Mouse (Mus musculus) liver, embryonic 13.5 days (tissue): ENCODE results near the gene Kdm4c. TPM values are rescaled to one million over a fixed set of nuclear protein-coding genes. Genes with fewer than 3 reads are reported as not detected.
"Not testable (repeated sequence)": the region's sequence is repeated elsewhere in the genome, so short reads cannot be mapped to it uniquely, and the experiment has no call there.

ENCODE experiments used
- ATAC-seq: fragments of 200-750 bp; cut with Nextera tagmentation; 2 replicates; pipeline ENCODE4 v1.8.0; 2017; ENCODE audit warnings: low read depth, mild to moderate bottlenecking, moderate number of reproducible peaks, moderate library complexity
- DNase-seq: peaks from one replicate; pipeline ENCODE4 v3.0.0; 2022
- H3K27ac ChIP-seq: fragments of 300-500 bp; sonication (generic); 2 replicates; pipeline ENCODE4 v1.5.1; 2015; ENCODE audit warnings: moderate library complexity, mild to moderate bottlenecking, inconsistent platforms
- H3K27me3 ChIP-seq: fragments of 300-500 bp; sonication (generic); 2 replicates; pipeline ENCODE4 v1.6.1; 2015; ENCODE audit warnings: mild to moderate bottlenecking, inconsistent platforms
- H3K36me3 ChIP-seq: fragments of 300-500 bp; sonication (generic); 2 replicates; pipeline ENCODE4 v1.6.1; 2015; ENCODE audit warnings: mild to moderate bottlenecking, inconsistent platforms
- H3K4me1 ChIP-seq: fragments of 300-500 bp; sonication (generic); replicated peaks from 2 replicates; pipeline ENCODE4 v1.6.1; 2015; ENCODE audit warnings: inconsistent platforms
- H3K4me2 ChIP-seq: fragments of 300-500 bp; sonication (generic); 2 replicates; pipeline ENCODE4 v1.6.1; 2015; ENCODE audit warnings: inconsistent platforms, mild to moderate bottlenecking, moderate library complexity
- H3K4me3 ChIP-seq: fragments of 300-500 bp; sonication (generic); replicated peaks from 2 replicates; pipeline ENCODE4 v1.5.1; 2015; ENCODE audit warnings: mild to moderate bottlenecking, inconsistent platforms
- H3K9ac ChIP-seq: fragments of 300-500 bp; sonication (generic); 2 replicates; pipeline ENCODE4 v1.6.1; 2015; ENCODE audit warnings: mild to moderate bottlenecking, inconsistent platforms
- H3K9me3 ChIP-seq: fragments of 300-500 bp; sonication (generic); replicated peaks from 2 replicates; pipeline ENCODE4 v1.6.1; 2016; ENCODE audit warnings: inconsistent platforms
- WGBS: fragments of 180-500 bp; shearing (Covaris S2); methylation state at CpG from one replicate; pipeline ENCODE4 v1.1.7; 2015; ENCODE audit not compliant: insufficient replicate concordance; 5-methylcytosine and 5-hydroxymethylcytosine counted together
- polyA plus RNA-seq: library from polyadenylated mRNA; unstranded; fragments of >200 nt; fragmentation: Nextera tagmentation; extraction: Ambion mirVana; gene quantifications from 2 replicates; pipeline ENCODE4 v1.2.1, GENCODE M21; 2015

Gene Kdm4c
- 4.3 and 5.3 TPM in 2 replicates for polyA plus RNA-seq

- no peak within 1 kb of the TSS for H3K4me2 ChIP-seq
- no peak for DNase-seq
- H3K36me3 ChIP-seq = no peaks in the 10 kb centered on the region
- no peak within 1 kb of the TSS for H3K27ac ChIP-seq
- no peak for ATAC-seq
- no peak within 1 kb of the TSS for H3K9ac ChIP-seq
- H3K27me3 ChIP-seq = no peaks in the 10 kb centered on the region
- 87% methylated on average over 1 of the region's 1 CpGs for WGBS
- H3K4me3 ChIP-seq = no peak within 1 kb of the TSS
- no peaks in the 10 kb centered on the region for H3K4me1 ChIP-seq
- H3K9me3 ChIP-seq = no peaks in the 10 kb centered on the region
Measured at GRCm38 (mm10) chr4:74242176-74242575, at the start of gene Kdm4c. Gene Kdm4c (plus strand): TSS chr4:74242497.

GRCm38 (mm10) chr4:74201281-74201811 is 41.0 kb upstream of the Kdm4c start:
- ATAC-seq (no peak), DNase-seq (no peak)

GRCm38 (mm10) chr4:74221780-74222179 is 20.5 kb upstream of the Kdm4c start:
- not testable (repeated sequence) for H3K36me3 ChIP-seq, H3K9me3 ChIP-seq, ATAC-seq, H3K4me1 ChIP-seq, H3K27ac ChIP-seq, H3K27me3 ChIP-seq, H3K9ac ChIP-seq, H3K4me3 ChIP-seq, DNase-seq, H3K4me2 ChIP-seq
- 58% methylated on average over 1 of the region's 1 CpGs for WGBS

More at GRCm38 (mm10) chr4:74201281-74201811, 41.0 kb upstream of the Kdm4c start:
- Histone ChIP-seq H3K4me3 (no peak overlapping the region), H3K27ac (no peak overlapping the region), H3K4me1 (no peaks in the 10 kb centered on the region), H3K9ac (no peak overlapping the region), H3K36me3 (no peaks in the 10 kb centered on the region), H3K9me3 (no peaks in the 10 kb centered on the region), H3K27me3 (no peaks in the 10 kb centered on the region), H3K4me2 (no peak overlapping the region)

- Histone ChIP-seq H3K9me3 (no peaks in the 10 kb centered on the region), H3K4me3 (no peak overlapping the region), H3K9ac (no peak overlapping the region), H3K27me3 (no peaks in the 10 kb centered on the region), H3K36me3 (no peaks in the 10 kb centered on the region), H3K4me1 (no peaks in the 10 kb centered on the region), H3K4me2 (no peak overlapping the region), H3K27ac (no peak overlapping the region)
- ATAC-seq (no peak), DNase-seq (no peak)
- 16% methylated on average over 3 of the region's 3 CpGs for WGBS
Measured at GRCm38 (mm10) chr4:74222360-74222759, 19.9 kb upstream of the Kdm4c start.

GRCm38 (mm10) chr4:74224210-74224609 is 18.1 kb upstream of the Kdm4c start:
- Histone ChIP-seq H3K36me3 (no peaks in the 10 kb centered on the region), H3K4me1 (no peaks in the 10 kb centered on the region), H3K9ac (no peak overlapping the region), H3K27me3 (no peaks in the 10 kb centered on the region), H3K4me3 (no peak overlapping the region), H3K27ac (no peak overlapping the region), H3K4me2 (no peak overlapping the region), H3K9me3 (no peaks in the 10 kb centered on the region)
- WGBS = 63% methylated on average over 2 of the region's 2 CpGs
- no peak for ATAC-seq
- DNase-seq = no peak

GRCm38 (mm10) chr4:74230994-74231393 is 11.3 kb upstream of the Kdm4c start:
- ATAC-seq (0 out of 2 replicates have a peak, but pooled peaks have one; percentile 10), DNase-seq (no peak)
- H3K4me2 ChIP-seq = no peak overlapping the region
- no peak overlapping the region for H3K4me3 ChIP-seq
- no peaks in the 10 kb centered on the region for H3K9me3 ChIP-seq
- H3K4me1 ChIP-seq = no peaks in the 10 kb centered on the region
- no peaks in the 10 kb centered on the region for H3K36me3 ChIP-seq
- H3K27ac ChIP-seq = no peak overlapping the region
- no peaks in the 10 kb centered on the region for H3K27me3 ChIP-seq
- WGBS = 51% methylated on average over 4 of the region's 4 CpGs
- no peak overlapping the region for H3K9ac ChIP-seq

GRCm38 (mm10) chr4:74231405-74231804 is 10.9 kb upstream of the Kdm4c start:
- Histone ChIP-seq H3K36me3 (no peaks in the 10 kb centered on the region), H3K9me3 (no peaks in the 10 kb centered on the region), H3K4me3 (no peak overlapping the region), H3K27me3 (no peaks in the 10 kb centered on the region), H3K4me2 (no peak overlapping the region), H3K27ac (no peak overlapping the region), H3K4me1 (no peaks in the 10 kb centered on the region), H3K9ac (no peak overlapping the region)
- DNase-seq (peak; percentile 11), ATAC-seq (peak; percentile 12; the same call in 1 of the 2 replicates)
- 62% methylated on average over 5 of the region's 5 CpGs for WGBS

- Histone ChIP-seq H3K27me3 (no peaks in the 10 kb centered on the region), H3K27ac (no peak overlapping the region), H3K9ac (no peak overlapping the region), H3K4me2 (no peak overlapping the region), H3K36me3 (no peaks in the 10 kb centered on the region), H3K4me3 (no peak overlapping the region), H3K9me3 (no peaks in the 10 kb centered on the region), H3K4me1 (no peaks in the 10 kb centered on the region)
- DNase-seq (no peak), ATAC-seq (no peak)
- WGBS = 66% methylated on average over 3 of the region's 3 CpGs
Measured at GRCm38 (mm10) chr4:74233534-74233933, 8.8 kb upstream of the Kdm4c start.

GRCm38 (mm10) chr4:74251348-74252244 is 9.3 kb downstream of the Kdm4c start:
- H3K4me2 ChIP-seq = peak overlapping the region; percentile 86
- WGBS = under 1% methylated on average over 68 of the region's 68 CpGs
- no peaks in the 10 kb centered on the region for H3K36me3 ChIP-seq
- ATAC-seq (peak; percentile 98), DNase-seq (peak; percentile 92)
- H3K4me1 ChIP-seq = peaks cover 20% of the 10 kb centered on the region
- H3K9ac ChIP-seq = peak overlapping the region; percentile 86
- H3K27ac ChIP-seq = peak overlapping the region; percentile 70
- no peaks in the 10 kb centered on the region for H3K27me3 ChIP-seq
- no peaks in the 10 kb centered on the region for H3K9me3 ChIP-seq
- peak overlapping the region; percentile 83 for H3K4me3 ChIP-seq

- no peaks in the 10 kb centered on the region for H3K9me3 ChIP-seq
- peak overlapping the region; percentile 70 for H3K27ac ChIP-seq
- no peaks in the 10 kb centered on the region for H3K27me3 ChIP-seq
- under 1% methylated on average over 46 of the region's 46 CpGs for WGBS
- ATAC-seq (peak; percentile 40), DNase-seq (peak; percentile 32)
- peak overlapping the region; percentile 86 for H3K4me2 ChIP-seq
- H3K4me3 ChIP-seq = peak overlapping the region; percentile 83
- peaks cover 20% of the 10 kb centered on the region for H3K4me1 ChIP-seq
- H3K9ac ChIP-seq = peak overlapping the region; percentile 86
- H3K36me3 ChIP-seq = no peaks in the 10 kb centered on the region
Measured at GRCm38 (mm10) chr4:74252245-74253105, 10.2 kb downstream of the Kdm4c start.

- H3K27ac ChIP-seq = no peak overlapping the region
Measured at GRCm38 (mm10) chr4:74257882-74258281, 15.6 kb downstream of the Kdm4c start.

More at GRCm38 (mm10) chr4:74257882-74258281, 15.6 kb downstream of the Kdm4c start:
- Histone ChIP-seq H3K27me3 (no peaks in the 10 kb centered on the region), H3K36me3 (no peaks in the 10 kb centered on the region), H3K4me1 (peaks cover 39% of the 10 kb centered on the region), H3K9me3 (no peaks in the 10 kb centered on the region), H3K4me2 (no peak overlapping the region), H3K9ac (no peak overlapping the region), H3K4me3 (no peak overlapping the region)
- 66% methylated on average over 5 of the region's 5 CpGs for WGBS
- ATAC-seq (no peak), DNase-seq (no peak)
